14 mouse cellular contexts compared by ENCODE assay signal in the genomic region with DNA sequence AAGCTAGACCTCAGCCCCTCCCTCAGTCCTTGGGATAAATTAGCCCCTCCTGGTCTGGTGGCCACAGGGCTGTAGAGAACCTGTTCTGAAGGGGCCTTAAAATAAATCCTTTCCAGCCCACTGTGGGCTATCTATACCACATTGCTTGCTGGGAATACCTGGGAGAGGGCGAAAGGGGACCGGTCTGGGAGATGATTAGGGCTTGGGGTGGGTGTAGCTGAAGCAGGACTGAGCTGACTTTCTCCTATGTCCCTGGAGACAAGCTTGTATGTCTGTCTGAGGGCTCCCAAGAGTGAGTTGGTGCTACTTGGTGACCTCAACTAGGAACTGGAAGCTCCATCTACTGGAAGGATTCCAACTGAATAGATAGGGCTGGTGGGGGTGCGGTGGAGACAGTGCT. TPM values are rescaled to one million over a fixed set of nuclear protein-coding genes. Genes with fewer than 3 reads are reported as not detected.
DNase-seq lines count a peak whose midpoint lies in the region; ATAC-seq lines count a peak whose summit lies in the region.
"Had no signal": no experiment of that assay in that cellular context is flagged by ENCODE, and none has a peak within 500 bp of the region (broad histone marks: within the 10 kb centered on the region; RNA-seq: fewer than 3 reads in every experiment).

No protein-coding gene starts in this region.

- peaks cover 23% of the 10 kb centered on the region for H3K36me3 ChIP-seq in forebrain, embryonic 12.5 days (replicated peaks)
- peaks cover 3% of the 10 kb centered on the region; the same call in 1 of the 2 replicates for H3K36me3 ChIP-seq in forebrain, embryonic 16.5 days (ENCODE audit: control insufficient read depth, insufficient read depth)
- H3K36me3 ChIP-seq in limb, embryonic 13.5 days, result peaks cover 29% of the 10 kb centered on the region
- 0 out of 2 replicates have a peak, but pooled peaks cover 7% of the 10 kb centered on the region for H3K36me3 ChIP-seq in midbrain, embryonic 15.5 days (replicated peaks)

- H3K9ac ChIP-seq in forebrain, embryonic 12.5 days, result no peak overlapping the region
- no peak overlapping the region for H3K9ac ChIP-seq in forebrain, embryonic 16.5 days (replicated peaks; ENCODE audit: low read depth, low read length)
- H3K9ac ChIP-seq in limb, embryonic 13.5 days, result no peak overlapping the region
- H3K9ac ChIP-seq in midbrain, embryonic 15.5 days, result no peak overlapping the region

- peak overlapping the region; percentile 96; the same call in 1 of the 2 replicates for H3K4me2 ChIP-seq in forebrain, embryonic 12.5 days
- no peak overlapping the region for H3K4me2 ChIP-seq in forebrain, embryonic 16.5 days (ENCODE audit: low read length)
- H3K4me2 ChIP-seq in limb, embryonic 13.5 days (replicated peaks), result 0 out of 2 replicates have a peak overlapping the region, but pooled peaks have one; percentile 96
- peak overlapping the region; percentile 95 for H3K4me2 ChIP-seq in midbrain, embryonic 15.5 days

- H3K4me3 ChIP-seq in forebrain, embryonic 12.5 days (replicated peaks), result no peak overlapping the region
- no peak overlapping the region for H3K4me3 ChIP-seq in forebrain, embryonic 16.5 days (replicated peaks; ENCODE audit: low read length)
- no peak overlapping the region for H3K4me3 ChIP-seq in limb, embryonic 13.5 days
- H3K4me3 ChIP-seq in midbrain, embryonic 15.5 days, result no peak overlapping the region

- peaks cover 46% of the 10 kb centered on the region for H3K4me1 ChIP-seq in forebrain, embryonic 12.5 days
- H3K4me1 ChIP-seq in forebrain, embryonic 16.5 days (replicated peaks; ENCODE audit: control insufficient read depth, insufficient read depth, low read length), result peaks cover 22% of the 10 kb centered on the region
- H3K4me1 ChIP-seq in limb, embryonic 13.5 days, result peaks cover 38% of the 10 kb centered on the region
- H3K4me1 ChIP-seq in midbrain, embryonic 15.5 days, result peaks cover 36% of the 10 kb centered on the region

- H3K9me3 ChIP-seq in forebrain, embryonic 12.5 days, result no peaks in the 10 kb centered on the region
- H3K9me3 ChIP-seq in forebrain, embryonic 16.5 days (ENCODE audit: control insufficient read depth, low read length), result no peaks in the 10 kb centered on the region
- no peaks in the 10 kb centered on the region for H3K9me3 ChIP-seq in limb, embryonic 13.5 days
- H3K9me3 ChIP-seq in midbrain, embryonic 15.5 days, result no peaks in the 10 kb centered on the region
- H3K9me3 ChIP-seq: lung, embryonic 15.5 days had no signal

- no peak overlapping the region for H3K27ac ChIP-seq in forebrain, embryonic 12.5 days
- H3K27ac ChIP-seq in forebrain, embryonic 16.5 days (ENCODE audit: low read length), result no peak overlapping the region
- no peak overlapping the region for H3K27ac ChIP-seq in limb, embryonic 13.5 days
- no peak overlapping the region for H3K27ac ChIP-seq in midbrain, embryonic 15.5 days
- H3K27ac ChIP-seq: kidney, postnatal 0 days; lung, embryonic 15.5 days had no signal

- WGBS in forebrain, embryonic 12.5 days, result 95% methylated on average over 3 of the region's 3 CpGs
- WGBS in forebrain, embryonic 16.5 days, result 100% methylated on average over 3 of the region's 3 CpGs
- 89% methylated on average over 3 of the region's 3 CpGs for WGBS in limb, embryonic 13.5 days
- WGBS in midbrain, embryonic 15.5 days, result 94% methylated on average over 3 of the region's 3 CpGs

- DNase-seq in kidney, adult 9 months, result peak; percentile 17
- no peak for DNase-seq in kidney, adult 8-10 months
- DNase-seq in cerebellum, adult 18-20 months, result no peak
- DNase-seq: adrenal gland, postnatal 25 days; gastrocnemius, postnatal 36 days had no signal

- H3K27me3 ChIP-seq in forebrain, embryonic 12.5 days, result no peaks in the 10 kb centered on the region
- H3K27me3 ChIP-seq in forebrain, embryonic 16.5 days (replicated peaks; ENCODE audit: control insufficient read depth, insufficient read depth, low read length), result no peaks in the 10 kb centered on the region
- no peaks in the 10 kb centered on the region for H3K27me3 ChIP-seq in limb, embryonic 13.5 days
- no peaks in the 10 kb centered on the region for H3K27me3 ChIP-seq in midbrain, embryonic 15.5 days (replicated peaks)
- H3K27me3 ChIP-seq: lung, embryonic 15.5 days had no signal

- no peak for ATAC-seq in forebrain, embryonic 12.5 days (ENCODE audit: low FRiP score)
- ATAC-seq in forebrain, embryonic 16.5 days, result no peak
- no peak for ATAC-seq in limb, embryonic 13.5 days (ENCODE audit: low FRiP score, low read depth)
- ATAC-seq in midbrain, embryonic 15.5 days (replicated peaks), result no peak
- no peak for ATAC-seq in monocyte, adult 5-6 weeks (replicated peaks; ENCODE audit: insufficient number of reproducible peaks, low FRiP score, low TSS enrichment, poor library complexity, severe bottlenecking)
- ATAC-seq: activated CD4-positive, CD25-positive, alpha-beta regulatory T cell, adult 4 months; inflammation-experienced regulatory T-cells, adult 6 months had no signal

RNA-seq across cellular contexts. Expression of gene Mettl26, which starts 2.2 kb away (rescaled TPM):
- polyA plus RNA-seq in forebrain, embryonic 12.5 days (2016; fragmentation: Nextera tagmentation; extraction: Ambion mirVana), result 51.6 and 55.5 TPM in 2 replicates
- 48.9 and 59.7 TPM in 2 replicates for polyA plus RNA-seq in forebrain, embryonic 16.5 days (2015; fragmentation: Nextera tagmentation; extraction: Ambion mirVana)
- 56.1 and 56.2 TPM in 2 replicates for polyA plus RNA-seq in limb, embryonic 13.5 days (2015; fragmentation: Nextera tagmentation; extraction: Ambion mirVana)
- 70.5 and 71.1 TPM in 2 replicates for polyA plus RNA-seq in midbrain, embryonic 15.5 days (2015; fragmentation: Nextera tagmentation; extraction: Ambion mirVana)
- 1.3 to 10.0 TPM (median 7.0 TPM) in 3 replicates for total RNA-seq in monocyte, adult 5-6 weeks (2017)

RNA-seq across cellular contexts. Expression of gene Wfikkn1, which starts 3.6 kb away (rescaled TPM):
- polyA plus RNA-seq in forebrain, embryonic 12.5 days (2016; fragmentation: Nextera tagmentation; extraction: Ambion mirVana), result 0.66 and 0.79 TPM in 2 replicates
- 0.25 and 0.52 TPM in 2 replicates for polyA plus RNA-seq in forebrain, embryonic 16.5 days (2015; fragmentation: Nextera tagmentation; extraction: Ambion mirVana)
- 0.41 and 0.57 TPM in 2 replicates for polyA plus RNA-seq in limb, embryonic 13.5 days (2015; fragmentation: Nextera tagmentation; extraction: Ambion mirVana)
- 0.47 and 0.54 TPM in 2 replicates for polyA plus RNA-seq in midbrain, embryonic 15.5 days (2015; fragmentation: Nextera tagmentation; extraction: Ambion mirVana)
- total RNA-seq in monocyte, adult 5-6 weeks (2017), result 1.0 to 2.1 TPM (median 1.4 TPM) in 3 replicates

RNA-seq across cellular contexts. Expression of gene Mcrip2, which starts 8.5 kb away (rescaled TPM):
- 7.7 and 9.8 TPM in 2 replicates for polyA plus RNA-seq in forebrain, embryonic 12.5 days (2016; fragmentation: Nextera tagmentation; extraction: Ambion mirVana)
- 12.1 and 17.3 TPM in 2 replicates for polyA plus RNA-seq in forebrain, embryonic 16.5 days (2015; fragmentation: Nextera tagmentation; extraction: Ambion mirVana)
- 9.8 and 12.2 TPM in 2 replicates for polyA plus RNA-seq in limb, embryonic 13.5 days (2015; fragmentation: Nextera tagmentation; extraction: Ambion mirVana)
- polyA plus RNA-seq in midbrain, embryonic 15.5 days (2015; fragmentation: Nextera tagmentation; extraction: Ambion mirVana), result 18.5 and 19.8 TPM in 2 replicates
- 1.1 to 5.7 TPM (median 1.6 TPM) in 3 replicates for total RNA-seq in monocyte, adult 5-6 weeks (2017)

RNA-seq across cellular contexts. Expression of gene Wdr90, which starts 15.7 kb away (rescaled TPM):
- 38.2 and 41.1 TPM in 2 replicates for polyA plus RNA-seq in forebrain, embryonic 12.5 days (2016; fragmentation: Nextera tagmentation; extraction: Ambion mirVana)
- polyA plus RNA-seq in forebrain, embryonic 16.5 days (2015; fragmentation: Nextera tagmentation; extraction: Ambion mirVana), result 17.7 and 24.8 TPM in 2 replicates
- 24.9 and 26.2 TPM in 2 replicates for polyA plus RNA-seq in limb, embryonic 13.5 days (2015; fragmentation: Nextera tagmentation; extraction: Ambion mirVana)
- 19.7 and 23.3 TPM in 2 replicates for polyA plus RNA-seq in midbrain, embryonic 15.5 days (2015; fragmentation: Nextera tagmentation; extraction: Ambion mirVana)
- total RNA-seq in monocyte, adult 5-6 weeks (2017), result 2.9 to 7.7 TPM (median 3.4 TPM) in 3 replicates

RNA-seq across cellular contexts. Expression of gene Rhot2, which starts 32.4 kb away (rescaled TPM):
- 20.9 and 23.4 TPM in 2 replicates for polyA plus RNA-seq in forebrain, embryonic 12.5 days (2016; fragmentation: Nextera tagmentation; extraction: Ambion mirVana)
- polyA plus RNA-seq in forebrain, embryonic 16.5 days (2015; fragmentation: Nextera tagmentation; extraction: Ambion mirVana), result 15.8 and 20.3 TPM in 2 replicates
- polyA plus RNA-seq in limb, embryonic 13.5 days (2015; fragmentation: Nextera tagmentation; extraction: Ambion mirVana), result 25.7 and 26.8 TPM in 2 replicates
- 17.2 and 18.3 TPM in 2 replicates for polyA plus RNA-seq in midbrain, embryonic 15.5 days (2015; fragmentation: Nextera tagmentation; extraction: Ambion mirVana)
- total RNA-seq in monocyte, adult 5-6 weeks (2017), result 17.6 to 38.7 TPM (median 34.3 TPM) in 3 replicates
